Mouse (Mus musculus) heart, embryonic 13.5 days (tissue): ENCODE data around the gene Gm20521. TPM values are rescaled to one million over a fixed set of nuclear protein-coding genes. Genes with fewer than 3 reads are reported as not detected.

Experiments
- ATAC-seq: fragments of 200-750 bp; cut with Nextera tagmentation; 2 replicates; pipeline ENCODE4 v1.8.0; 2017; ENCODE audit warnings: moderate TSS enrichment; ENCODE audit not compliant: insufficient number of reproducible peaks, low FRiP score, low TSS enrichment; ENCODE audit errors: extremely low read depth
- H3K27ac ChIP-seq: fragments of 300-500 bp; sonication (generic); replicated peaks from 2 replicates; pipeline ENCODE4 v1.5.1; 2015; ENCODE audit warnings: moderate library complexity, mild to moderate bottlenecking, inconsistent platforms
- H3K27me3 ChIP-seq: fragments of 300-500 bp; sonication (generic); replicated peaks from 2 replicates; pipeline ENCODE4 v1.6.1; 2015; ENCODE audit warnings: mild to moderate bottlenecking, inconsistent platforms
- H3K36me3 ChIP-seq: fragments of 300-500 bp; sonication (generic); 2 replicates; pipeline ENCODE4 v1.6.1; 2015; ENCODE audit warnings: mild to moderate bottlenecking, inconsistent platforms
- H3K4me1 ChIP-seq: fragments of 300-500 bp; sonication (generic); 2 replicates; pipeline ENCODE4 v1.6.1; 2015; ENCODE audit warnings: inconsistent platforms
- H3K4me2 ChIP-seq: fragments of 300-500 bp; sonication (generic); 2 replicates; pipeline ENCODE4 v1.6.1; 2015; ENCODE audit warnings: inconsistent platforms, mild to moderate bottlenecking, moderate library complexity
- H3K4me3 ChIP-seq: fragments of 300-500 bp; sonication (generic); 2 replicates; pipeline ENCODE4 v1.5.1; 2015; ENCODE audit warnings: moderate library complexity, mild to moderate bottlenecking, inconsistent platforms
- H3K9ac ChIP-seq: fragments of 300-500 bp; sonication (generic); 2 replicates; pipeline ENCODE4 v1.6.1; 2015; ENCODE audit warnings: inconsistent platforms, mild to moderate bottlenecking, moderate library complexity
- H3K9me3 ChIP-seq: fragments of 300-500 bp; sonication (generic); 2 replicates; pipeline ENCODE4 v1.6.1; 2016; ENCODE audit warnings: inconsistent platforms
- WGBS: fragments of 180-500 bp; shearing (Covaris S2); methylation state at CpG from one replicate; pipeline ENCODE4 v1.1.7; 2015; ENCODE audit warnings: mixed read lengths; 5-methylcytosine and 5-hydroxymethylcytosine counted together
- polyA plus RNA-seq: library from polyadenylated mRNA; unstranded; fragments of >200 nt; fragmentation: Nextera tagmentation; extraction: Ambion mirVana; gene quantifications from 2 replicates; pipeline ENCODE4 v1.2.1, GENCODE M21; 2015

The Gm20521 gene
- polyA plus RNA-seq, 1 experiment from 2014 or later: not detected

- Histone ChIP-seq H3K9ac (no peak overlapping the region), H3K4me1 (peaks cover 7% of the 10 kb centered on the region), H3K9me3 (no peaks in the 10 kb centered on the region), H3K27ac (no peak overlapping the region), H3K4me3 (no peak overlapping the region), H3K36me3 (no peaks in the 10 kb centered on the region), H3K27me3 (no peaks in the 10 kb centered on the region; the same call in 1 of the 2 replicates), H3K4me2 (no peak overlapping the region)
- ATAC-seq: no peak
- 80% methylated on average over 4 of the region's 4 CpGs for WGBS
Observed at GRCm38 (mm10) chr14:54868026-54868425, 15.2 kb upstream of the Gm20521 start.

DNA sequence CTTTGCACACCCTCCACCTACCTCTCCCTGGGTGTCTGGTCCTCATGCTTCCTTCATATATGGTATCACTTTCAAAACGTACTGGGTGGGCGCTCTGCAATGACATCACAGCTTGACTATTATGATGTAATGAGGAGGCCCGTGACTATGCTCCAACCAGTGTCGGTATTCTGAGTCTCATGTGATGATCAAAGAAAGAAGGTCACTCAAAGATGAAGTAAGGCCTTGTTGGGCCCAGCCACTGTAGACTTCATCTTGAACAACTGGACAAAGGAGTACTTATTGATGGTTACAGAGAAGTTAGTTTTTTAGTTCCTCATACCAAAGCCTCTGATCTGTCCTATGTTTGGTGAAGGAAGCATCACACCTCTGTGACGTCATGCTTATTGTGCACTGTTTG lies 12.4 kb upstream of the Gm20521 start, which contains the start of gene Homez:
Gene Homez (minus strand): TSS at position 101 of the 400 bp plus-strand sequence.
- Histone ChIP-seq H3K27ac (no peak within 1 kb of the TSS), H3K4me2 (no peak within 1 kb of the TSS), H3K36me3 (no peaks in the 10 kb centered on the region), H3K9me3 (no peaks in the 10 kb centered on the region), H3K27me3 (peaks cover 3% of the 10 kb centered on the region; the same call in 1 of the 2 replicates), H3K4me1 (peaks cover 6% of the 10 kb centered on the region), H3K9ac (no peak within 1 kb of the TSS), H3K4me3 (no peak within 1 kb of the TSS)
- 78% methylated on average over 5 of the region's 5 CpGs for WGBS
- ATAC-seq: no peak

DNA sequence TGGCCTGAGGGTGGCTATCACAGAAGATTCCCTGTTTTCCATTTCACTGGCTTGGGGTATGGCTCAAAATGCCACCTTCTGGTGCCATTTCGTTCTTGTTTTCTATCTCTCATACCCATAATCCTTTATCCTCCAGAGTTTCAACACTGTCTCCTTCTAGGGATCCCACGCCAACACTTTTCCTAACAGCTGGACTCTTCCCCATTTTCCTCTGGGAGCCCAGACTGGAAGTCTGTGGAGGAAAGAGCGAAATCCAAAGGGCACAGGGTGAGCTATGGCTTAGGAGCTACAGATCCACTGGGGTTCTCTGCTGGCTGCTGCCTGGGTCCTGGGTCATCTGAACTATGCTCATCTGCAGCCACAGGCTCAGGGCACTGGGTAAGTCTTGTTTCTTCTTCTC lies 9.1 kb upstream of the Gm20521 start:
- Histone ChIP-seq H3K9ac (no peak overlapping the region), H3K27me3 (peaks cover 8% of the 10 kb centered on the region; the same call in 1 of the 2 replicates), H3K4me2 (no peak overlapping the region), H3K27ac (no peak overlapping the region), H3K36me3 (no peaks in the 10 kb centered on the region), H3K9me3 (no peaks in the 10 kb centered on the region), H3K4me3 (no peak overlapping the region), H3K4me1 (peaks cover 17% of the 10 kb centered on the region)
- WGBS: 83% methylated on average over 3 of the region's 3 CpGs
- ATAC-seq: no peak

DNA sequence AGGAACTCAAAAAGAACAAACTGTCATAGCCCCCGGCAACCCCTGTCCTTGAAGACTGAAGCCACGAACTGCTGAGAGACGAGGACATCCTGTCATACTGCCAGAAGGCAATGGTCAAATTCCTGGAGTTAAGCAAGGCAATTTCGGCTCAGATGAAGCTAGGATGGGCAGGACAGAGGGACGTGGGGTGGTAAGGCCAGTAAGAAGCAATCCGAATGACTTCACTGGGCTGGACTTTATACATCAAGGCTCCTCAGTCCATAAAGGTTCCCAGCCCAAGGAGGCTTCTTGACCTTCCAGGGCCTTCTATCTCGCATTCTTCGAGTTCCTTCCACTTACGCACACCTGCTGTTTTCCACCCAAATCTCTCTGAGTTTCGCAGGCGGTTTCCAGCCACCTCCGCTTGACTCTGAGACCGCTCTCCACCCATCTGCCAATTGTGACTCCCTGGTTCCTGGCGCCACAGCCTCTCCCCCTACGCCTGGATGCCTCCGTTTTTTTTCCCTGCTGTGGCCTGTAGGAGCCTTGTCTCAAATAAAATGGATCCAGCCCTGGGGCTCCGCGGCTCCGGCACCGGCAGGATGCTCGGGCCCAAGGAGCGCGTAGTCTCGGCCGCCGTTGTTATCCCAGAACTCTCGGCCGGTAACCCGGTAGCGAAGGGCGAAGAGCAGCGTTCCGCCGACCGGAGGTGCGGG lies 7.2 kb upstream of the Gm20521 start:
- Histone ChIP-seq H3K4me2 (peak overlapping the region; percentile 99), H3K9me3 (no peaks in the 10 kb centered on the region), H3K4me1 (peaks cover 17% of the 10 kb centered on the region), H3K36me3 (no peaks in the 10 kb centered on the region), H3K27me3 (peaks cover 8% of the 10 kb centered on the region; the same call in 1 of the 2 replicates), H3K27ac (peak overlapping the region; percentile 83), H3K9ac (peak overlapping the region; percentile 83), H3K4me3 (peak overlapping the region; percentile 66)
- no peak for ATAC-seq
- WGBS: 2% methylated on average over 36 of the region's 36 CpGs

DNA sequence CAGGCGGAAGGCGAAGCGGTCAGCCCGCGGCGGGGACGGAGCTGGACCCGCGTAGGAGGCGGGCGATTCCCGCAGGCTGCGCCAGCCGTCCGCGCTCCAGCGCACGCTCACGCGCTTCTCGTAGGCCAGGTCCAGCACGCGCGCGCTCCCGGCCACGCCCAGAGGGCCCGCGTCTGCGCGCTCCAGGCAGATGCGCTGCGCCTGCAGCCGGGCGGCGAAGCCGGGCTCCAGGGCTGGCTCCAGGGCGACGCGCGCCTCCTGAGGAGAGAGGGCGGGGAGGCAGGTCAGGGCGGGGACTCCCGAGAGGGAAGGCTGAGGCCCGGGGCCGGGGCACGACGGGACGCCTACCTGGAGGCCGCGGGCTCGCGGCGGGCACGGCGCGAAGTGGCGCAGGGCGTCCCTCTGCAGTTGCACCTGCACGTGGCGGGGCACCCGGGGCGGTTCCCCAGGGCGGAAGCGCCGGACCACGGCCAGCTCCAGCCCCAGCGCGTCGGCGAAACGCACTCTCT lies 6.6 kb upstream of the Gm20521 start:
- no peaks in the 10 kb centered on the region for H3K9me3 ChIP-seq
- under 1% methylated on average over 70 of the region's 72 CpGs for WGBS
- peaks cover 17% of the 10 kb centered on the region for H3K4me1 ChIP-seq
- H3K27me3 ChIP-seq: peaks cover 8% of the 10 kb centered on the region; the same call in 1 of the 2 replicates
- ATAC-seq: peak; percentile 83
- peak overlapping the region; percentile 99 for H3K4me2 ChIP-seq
- H3K4me3 ChIP-seq: peak overlapping the region; percentile 66
- H3K9ac ChIP-seq: peak overlapping the region; percentile 83
- H3K27ac ChIP-seq: peak overlapping the region; percentile 83
- no peaks in the 10 kb centered on the region for H3K36me3 ChIP-seq

- WGBS: under 1% methylated on average over 55 of the region's 61 CpGs
- H3K4me2 ChIP-seq: peak within 1 kb of the TSS; percentile 99
- H3K9ac ChIP-seq: peak within 1 kb of the TSS; percentile 83
- no peaks in the 10 kb centered on the region for H3K9me3 ChIP-seq
- H3K27me3 ChIP-seq: peaks cover 8% of the 10 kb centered on the region; the same call in 1 of the 2 replicates
- peak within 1 kb of the TSS; percentile 66 for H3K4me3 ChIP-seq
- no peaks in the 10 kb centered on the region for H3K36me3 ChIP-seq
- peaks cover 17% of the 10 kb centered on the region for H3K4me1 ChIP-seq
- peak; percentile 59; the same call in 1 of the 2 replicates for ATAC-seq
- peak within 1 kb of the TSS; percentile 83 for H3K27ac ChIP-seq
Observed at GRCm38 (mm10) chr14:54877048-54877715, 6.1 kb upstream of the Gm20521 start, which contains the start of gene Ppp1r3e. Ppp1r3e (minus strand) TSS chr14:54877550.

DNA sequence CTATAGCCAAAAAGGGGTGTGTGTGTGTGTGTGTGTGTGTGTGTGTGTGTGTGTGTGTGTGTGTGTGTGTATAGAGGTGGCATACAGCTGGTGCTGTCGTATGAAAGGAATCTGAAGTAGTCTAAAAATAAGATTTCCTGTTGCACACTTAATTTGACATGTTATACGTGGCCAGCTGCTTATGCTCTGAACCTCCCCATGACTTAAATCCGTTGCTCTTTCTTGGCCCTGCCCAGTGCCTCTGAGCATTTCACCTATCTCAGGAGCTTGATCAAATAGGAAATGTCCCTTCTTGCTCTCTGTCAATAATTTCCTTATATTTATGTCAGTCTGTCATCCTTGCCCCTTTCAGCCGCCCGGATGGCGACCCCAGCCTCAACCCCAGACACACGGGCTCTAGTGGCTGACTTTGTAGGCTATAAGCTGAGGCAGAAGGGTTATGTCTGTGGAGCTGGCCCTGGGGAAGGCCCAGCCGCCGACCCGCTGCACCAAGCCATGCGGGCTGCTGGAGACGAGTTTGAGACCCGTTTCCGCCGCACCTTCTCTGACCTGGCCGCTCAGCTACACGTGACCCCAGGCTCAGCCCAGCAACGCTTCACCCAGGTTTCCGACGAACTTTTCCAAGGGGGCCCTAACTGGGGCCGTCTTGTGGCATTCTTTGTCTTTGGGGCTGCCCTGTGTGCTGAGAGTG lies 926 bp downstream of the Gm20521 start:
- Histone ChIP-seq H3K27me3 (no peaks in the 10 kb centered on the region), H3K9me3 (no peaks in the 10 kb centered on the region), H3K4me2 (peak overlapping the region; percentile 79), H3K36me3 (peaks cover 28% of the 10 kb centered on the region), H3K4me1 (peaks cover 25% of the 10 kb centered on the region), H3K9ac (peak overlapping the region; percentile 95), H3K4me3 (peak overlapping the region; percentile 82), H3K27ac (peak overlapping the region; percentile 97)
- no peak for ATAC-seq
- 31% methylated on average over 21 of the region's 21 CpGs for WGBS

GRCm38 (mm10) chr14:54885309-54885708 lies 2.1 kb downstream of the Gm20521 start:
- Histone ChIP-seq H3K27me3 (no peaks in the 10 kb centered on the region), H3K27ac (no peak overlapping the region), H3K4me3 (no peak overlapping the region), H3K9me3 (no peaks in the 10 kb centered on the region), H3K9ac (peak overlapping the region; percentile 24; the same call in 1 of the 2 replicates), H3K4me1 (peaks cover 25% of the 10 kb centered on the region), H3K4me2 (peak overlapping the region; percentile 79; the same call in 1 of the 2 replicates), H3K36me3 (peaks cover 28% of the 10 kb centered on the region)
- no peak for ATAC-seq
- WGBS: 90% methylated on average over 11 of the region's 11 CpGs

DNA sequence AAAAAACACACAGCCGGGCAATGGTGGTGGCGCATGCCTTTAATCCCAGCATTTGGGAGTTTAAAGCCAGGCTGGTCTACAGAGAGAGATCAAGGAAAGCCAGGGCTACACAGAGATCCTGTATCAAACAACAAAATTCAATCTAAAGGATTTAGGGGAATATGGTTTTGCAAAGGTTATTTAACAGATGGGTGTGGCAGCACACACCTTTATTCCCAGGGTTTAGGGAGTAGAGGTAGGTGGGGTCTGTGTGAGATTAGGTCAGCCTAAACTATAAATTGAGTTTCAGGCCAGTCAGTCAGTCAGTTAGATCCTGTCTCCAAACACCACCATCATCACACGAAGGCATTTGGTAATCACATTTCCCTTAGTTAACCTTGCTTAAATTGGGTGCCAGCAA lies 9.0 kb downstream of the Gm20521 start, which contains the start of gene Pabpn1:
Gene Pabpn1 (plus strand): TSS at position 301 of the 400 bp plus-strand sequence.
- Histone ChIP-seq H3K4me1 (peaks cover 30% of the 10 kb centered on the region), H3K9ac (peak within 1 kb of the TSS; percentile 76), H3K9me3 (no peaks in the 10 kb centered on the region), H3K4me2 (peak within 1 kb of the TSS; percentile 68), H3K27ac (peak within 1 kb of the TSS; percentile 87), H3K4me3 (peak within 1 kb of the TSS; percentile 94), H3K36me3 (peaks cover 23% of the 10 kb centered on the region), H3K27me3 (no peaks in the 10 kb centered on the region)
- no peak for ATAC-seq
- 94% methylated on average over 3 of the region's 3 CpGs for WGBS

- peak overlapping the region; percentile 100 for H3K9ac ChIP-seq
- peak overlapping the region; percentile 96 for H3K27ac ChIP-seq
- under 1% methylated on average over 38 of the region's 38 CpGs for WGBS
- H3K9me3 ChIP-seq: no peaks in the 10 kb centered on the region
- peak overlapping the region; percentile 94 for H3K4me3 ChIP-seq
- ATAC-seq: peak; percentile 98
- H3K27me3 ChIP-seq: no peaks in the 10 kb centered on the region
- peaks cover 36% of the 10 kb centered on the region for H3K4me1 ChIP-seq
- H3K36me3 ChIP-seq: peaks cover 34% of the 10 kb centered on the region
- peak overlapping the region; percentile 85 for H3K4me2 ChIP-seq
Observed at GRCm38 (mm10) chr14:54893651-54894181, 10.5 kb downstream of the Gm20521 start.
